Mouse (Mus musculus): ENCODE measurements around the gene Eif1.
A peak's percentile ranks its signal among the peaks of the same experiment; 100 is the strongest.
"Not testable (repeated sequence)": the region's sequence is repeated elsewhere in the genome, so short reads cannot be mapped to it uniquely, and the experiment has no call there.

Eif1 gene

GRCm38 (mm10) chr11:100312096-100312679, 7.5 kb upstream of the Eif1 start:
- DNase-seq (ENCODE audit: low spot score in 2 of 2) = peak; percentile 63 to 76

GRCm38 (mm10) chr11:100313424-100313823, 6.3 kb upstream of the Eif1 start:
- no peak for DNase-seq (ENCODE audit: low spot score in 2 of 2)

GRCm38 (mm10) chr11:100315439-100315838, 4.2 kb upstream of the Eif1 start:
- DNase-seq (ENCODE audit: low spot score in 2 of 2) = no peak

GRCm38 (mm10) chr11:100317826-100318380, 1.8 kb upstream of the Eif1 start:
- DNase-seq (ENCODE audit: low spot score in 2 of 2) = no peak

GRCm38 (mm10) chr11:100318529-100319451, 895 bp upstream of the Eif1 start:
- DNase-seq (ENCODE audit: low spot score in 2 of 2) = peak in 1 of 2 experiments; percentile 43

- peak; percentile 96 for DNase-seq (ENCODE audit: low spot score in 2 of 2)
These were observed 516 bp downstream of the Eif1 start for GRCm38 (mm10) chr11:100320172-100320630.

GRCm38 (mm10) chr11:100320701-100321410, 1.2 kb downstream of the Eif1 start:
- not testable (repeated sequence) for DNase-seq (ENCODE audit: low spot score in 2 of 2)

- DNase-seq (ENCODE audit: low spot score in 2 of 2) = not testable (repeated sequence)
These were observed 2.0 kb downstream of the Eif1 start for GRCm38 (mm10) chr11:100321479-100322305.

GRCm38 (mm10) chr11:100322591-100323258, 3.0 kb downstream of the Eif1 start:
- no peak for DNase-seq (ENCODE audit: low spot score in 2 of 2)

- DNase-seq (ENCODE audit: low spot score in 2 of 2) = peak in 1 of 2 experiments; percentile 64
These were observed 3.9 kb downstream of the Eif1 start for GRCm38 (mm10) chr11:100323578-100323977.

- DNase-seq (ENCODE audit: low spot score in 2 of 2) = no peak
These were observed 5.5 kb downstream of the Eif1 start for GRCm38 (mm10) chr11:100325062-100325629.

GRCm38 (mm10) chr11:100327316-100327715, 7.6 kb downstream of the Eif1 start:
- no peak for DNase-seq (ENCODE audit: low spot score in 2 of 2)

GRCm38 (mm10) chr11:100327761-100328160, 8.1 kb downstream of the Eif1 start:
- DNase-seq (ENCODE audit: low spot score in 2 of 2) = no peak

- DNase-seq (ENCODE audit: low spot score in 2 of 2) = no peak
These were observed 10.6 kb downstream of the Eif1 start for GRCm38 (mm10) chr11:100330235-100330634.

- DNase-seq (ENCODE audit: low spot score in 2 of 2) = not testable (repeated sequence)
These were observed 11.2 kb downstream of the Eif1 start for GRCm38 (mm10) chr11:100330816-100331375.

GRCm38 (mm10) chr11:100332766-100333515, 13.3 kb downstream of the Eif1 start:
- peak; percentile 60 to 74 for DNase-seq (ENCODE audit: low spot score in 2 of 2)

GRCm38 (mm10) chr11:100333944-100334457, 14.3 kb downstream of the Eif1 start, which contains the start of gene Gast:
Gene Gast (plus strand): TSS chr11:100334407.
- DNase-seq (ENCODE audit: low spot score in 2 of 2) = peak in 1 of 2 experiments; percentile 23

GRCm38 (mm10) chr11:100335731-100336130, 16.0 kb downstream of the Eif1 start:
- DNase-seq (ENCODE audit: low spot score in 2 of 2) = no peak

- no peak for DNase-seq (ENCODE audit: low spot score in 2 of 2)
These were observed 24.6 kb downstream of the Eif1 start for GRCm38 (mm10) chr11:100344269-100344668.

All from right cerebral cortex, postnatal 10 days (tissue).